Mouse (Mus musculus) megakaryocyte, embryonic 14.5 days (primary cell): Measurements from ENCODE around the gene Nos1ap.

Experiments
- FLI1 ChIP-seq: IDR thresholded peaks from 2 replicates; pipeline ENCODE4 v1.6.1; 2012; ENCODE audit warnings: low read length, inconsistent platforms, mixed read lengths
- GATA1 ChIP-seq: IDR thresholded peaks from 3 replicates; pipeline ENCODE4 v1.6.1; 2012; ENCODE audit warnings: mixed read lengths, low read length, inconsistent platforms, borderline replicate concordance

DNA sequence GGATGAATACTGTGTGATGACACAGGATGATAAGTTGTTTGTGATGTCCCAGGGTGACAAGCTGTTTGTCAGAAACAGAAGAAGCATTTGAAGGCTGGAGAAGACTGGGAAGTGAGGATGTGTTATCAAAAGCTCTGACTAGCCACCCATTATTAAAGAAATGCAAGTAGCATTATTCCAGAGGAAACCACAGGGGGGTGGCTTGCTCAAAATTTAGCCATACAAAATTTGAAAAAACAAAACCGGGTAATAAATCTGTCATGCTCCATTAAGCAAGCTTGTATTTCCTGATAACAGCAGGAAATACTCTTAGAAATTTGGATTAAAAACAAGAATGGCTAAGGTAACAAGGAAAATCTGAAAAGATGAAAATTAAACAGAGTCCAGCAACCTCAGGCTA, 171.5 kb downstream of the Nos1ap start:
- no peak for TF ChIP-seq GATA1
- TF ChIP-seq FLI1, result no peak
